Mouse (Mus musculus): ENCODE results near the gene Prss47.

The Prss47 gene

DNA sequence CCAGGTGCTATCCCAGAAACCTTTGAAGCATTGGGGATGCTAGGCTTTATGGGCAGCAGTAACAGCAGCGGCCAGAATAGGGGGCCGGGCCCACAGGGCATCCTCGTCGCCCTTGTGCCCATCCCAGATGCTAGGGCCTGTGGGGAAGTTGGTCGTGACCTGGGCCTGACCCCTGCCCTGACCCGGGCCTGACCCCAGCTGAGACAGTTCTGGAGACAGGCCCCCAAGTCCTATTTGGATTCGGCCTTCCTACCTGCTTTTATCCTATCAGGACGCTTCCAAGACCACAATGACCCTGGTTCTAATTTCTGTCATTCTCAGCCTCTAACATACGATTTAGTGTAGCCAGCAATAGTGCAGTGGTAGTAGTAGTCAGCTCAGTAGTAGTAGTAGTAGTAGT, at the start of gene Prss47:
Prss47 (minus strand) TSS at position 101 of the 400 bp plus-strand sequence.
- DNase-seq = no peak

DNA sequence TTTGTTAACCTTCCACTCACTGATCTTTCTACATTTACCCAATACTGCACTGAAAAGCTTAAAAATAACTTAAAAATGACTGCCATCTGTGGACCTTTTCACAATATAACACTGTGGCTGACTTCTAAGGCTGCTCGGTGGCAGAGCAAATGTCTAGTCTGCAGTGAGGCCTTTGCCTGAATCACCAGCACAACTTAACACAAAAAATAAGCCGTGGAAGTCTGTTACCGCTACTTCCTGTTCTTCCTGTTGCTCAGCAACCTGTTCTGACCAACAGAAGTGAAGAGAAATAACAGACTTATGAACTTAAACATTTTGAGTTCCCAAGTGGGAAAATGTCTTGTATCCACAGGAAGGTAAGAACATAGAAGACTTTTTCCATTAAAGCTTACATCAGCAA, 48.7 kb upstream of the Prss47 start:
- no peak for DNase-seq

DNA sequence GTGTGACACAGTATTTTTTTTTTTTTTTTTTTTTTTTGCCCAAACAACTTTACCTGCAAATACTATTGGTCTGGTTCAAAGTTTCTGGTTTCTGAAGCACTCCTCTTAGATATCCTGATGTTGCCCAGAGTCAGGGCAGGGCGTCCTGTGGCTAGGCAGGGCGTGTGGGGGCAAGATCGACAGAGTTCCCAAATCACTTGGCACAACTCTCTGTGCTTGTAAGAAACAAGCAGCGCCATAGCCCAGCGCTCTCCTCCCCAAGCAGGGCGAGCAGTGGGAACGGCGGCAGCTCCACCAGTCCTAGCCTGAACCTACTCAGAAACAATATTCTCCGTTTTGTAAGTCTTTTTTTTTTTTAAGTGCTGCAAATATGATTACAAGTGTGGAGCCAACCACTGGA, 48.1 kb upstream of the Prss47 start:
- no peak for DNase-seq

DNA sequence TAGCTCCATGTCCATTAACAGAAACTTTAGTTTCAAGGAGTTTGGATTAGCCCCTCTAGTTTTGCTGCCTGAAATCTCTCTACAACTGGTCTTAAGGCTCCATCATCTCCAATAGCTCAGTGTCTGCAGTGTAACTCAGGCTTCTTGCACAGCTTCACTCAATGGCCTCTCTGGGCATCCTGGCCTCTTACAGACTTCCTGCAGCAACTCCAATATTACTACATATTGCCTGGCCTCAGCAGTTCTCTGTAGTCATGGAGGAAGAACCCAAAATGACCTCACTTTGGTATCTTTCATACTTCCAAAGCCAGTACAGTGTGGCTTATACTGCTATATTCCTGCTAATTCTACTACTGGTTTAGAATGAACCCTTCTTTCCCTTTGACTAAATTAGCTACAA, 44.5 kb upstream of the Prss47 start:
- no peak for DNase-seq

DNA sequence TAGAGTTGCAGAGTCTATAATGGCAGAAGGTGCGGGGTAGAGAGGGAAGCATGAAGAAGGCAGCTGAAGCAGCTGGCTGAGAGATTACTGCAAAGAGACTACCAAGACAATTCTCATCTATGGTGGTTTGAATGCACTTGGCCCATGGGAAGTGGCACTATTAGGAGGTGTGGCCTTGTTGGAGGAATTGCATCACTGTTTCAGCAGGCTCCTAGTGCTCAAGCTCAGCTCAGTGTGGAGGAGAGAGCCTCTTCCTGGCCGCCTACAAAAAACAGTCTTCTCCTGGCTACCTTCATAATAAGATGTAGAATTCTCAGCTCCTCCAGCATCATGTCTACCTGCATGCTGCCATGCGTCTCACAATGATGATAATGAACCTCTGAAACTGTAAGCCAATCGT, 43.4 kb upstream of the Prss47 start:
- no peak for DNase-seq

DNA sequence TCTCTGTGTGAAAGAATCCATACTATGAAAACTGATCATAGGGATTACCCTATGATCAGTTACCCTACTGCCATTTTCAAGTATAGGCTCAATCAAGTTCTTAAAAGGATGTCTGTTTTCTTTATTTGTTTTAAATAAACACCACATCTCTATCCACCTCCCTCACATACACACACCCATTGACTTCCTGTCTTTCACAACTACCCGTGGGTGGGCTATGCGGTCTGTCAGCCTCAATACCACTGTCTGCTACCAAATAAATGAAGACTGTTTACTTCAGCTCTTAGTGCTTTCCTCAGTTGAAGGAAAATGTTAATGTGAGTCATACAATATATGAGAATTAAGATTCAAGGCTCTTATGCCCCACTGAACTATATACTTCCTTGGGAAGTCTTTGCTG, 17.4 kb upstream of the Prss47 start:
- DNase-seq = no peak

DNA sequence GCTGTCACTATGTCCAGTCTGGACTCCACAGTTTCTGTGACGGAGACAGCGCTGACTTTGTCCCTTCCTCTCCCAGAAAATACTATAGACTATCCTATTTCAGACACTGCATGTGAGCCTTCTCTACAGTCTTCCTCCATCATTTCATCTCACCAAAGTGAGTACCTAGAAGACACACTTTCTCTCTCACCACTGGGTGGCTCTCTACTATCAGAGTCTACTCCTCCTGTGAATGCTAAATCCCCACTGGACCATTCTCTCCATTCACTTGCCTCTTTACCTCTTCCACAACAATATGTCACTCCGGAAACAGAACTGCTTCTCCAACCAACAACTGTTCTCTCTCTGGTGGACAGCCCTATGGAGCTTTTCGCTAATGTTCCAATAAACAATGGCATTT, 17.5 kb downstream of the Prss47 start:
- no peak for DNase-seq

DNA sequence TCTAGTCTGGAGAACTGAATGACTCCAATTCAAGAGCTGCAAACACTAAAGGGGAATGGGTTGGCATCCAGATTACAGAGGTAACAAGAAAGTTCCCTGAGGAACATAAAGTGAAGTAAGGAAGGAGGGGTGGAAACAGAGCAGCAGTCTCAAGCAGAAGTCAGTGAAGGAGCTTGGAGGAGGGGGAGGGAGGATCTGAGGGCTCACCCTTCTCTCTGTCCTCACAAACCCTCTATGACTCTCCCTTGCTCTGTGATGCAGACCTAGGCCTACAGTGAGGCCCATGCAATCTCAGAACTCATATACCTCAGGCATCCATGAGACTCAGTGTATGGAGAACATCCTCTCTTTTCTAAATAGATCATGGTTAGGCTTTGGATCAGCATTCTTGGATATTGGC, 19.8 kb downstream of the Prss47 start, which contains the start of gene Spata31d1c:
Spata31d1c (plus strand) TSS at position 301 of the 400 bp plus-strand sequence.
- no peak for DNase-seq

DNA sequence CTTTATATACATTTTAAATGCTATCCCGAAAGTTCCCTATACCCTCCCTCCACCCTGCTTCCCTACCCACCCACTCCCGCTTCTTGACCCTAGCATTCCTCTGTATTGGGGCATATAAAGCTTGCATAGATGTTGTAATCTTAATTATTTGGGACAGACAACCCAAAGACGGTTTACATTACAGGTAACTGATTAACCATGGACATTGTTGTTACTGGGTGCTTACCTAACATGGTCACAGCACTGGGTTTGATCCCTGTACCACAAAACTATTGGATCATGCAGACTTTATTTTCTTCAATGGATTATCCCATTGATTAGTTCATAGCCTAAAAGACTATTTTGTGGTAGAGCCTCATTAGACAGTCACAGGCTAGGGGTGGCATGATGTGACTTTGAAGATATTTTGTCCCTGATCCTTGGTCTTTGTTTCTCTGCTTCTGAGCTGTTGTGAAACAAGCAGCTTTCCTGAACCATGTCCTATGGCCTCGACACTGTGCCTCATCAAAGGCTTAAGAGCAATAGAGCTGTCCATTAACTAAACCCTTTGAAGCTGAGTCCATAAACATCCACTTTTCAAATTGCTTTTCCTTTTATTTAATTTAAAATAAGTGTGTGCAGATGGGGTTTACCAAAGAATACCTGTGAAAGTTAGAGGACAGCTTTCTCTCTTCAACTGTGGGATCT, 41.4 kb downstream of the Prss47 start:
- no peak for DNase-seq

DNA sequence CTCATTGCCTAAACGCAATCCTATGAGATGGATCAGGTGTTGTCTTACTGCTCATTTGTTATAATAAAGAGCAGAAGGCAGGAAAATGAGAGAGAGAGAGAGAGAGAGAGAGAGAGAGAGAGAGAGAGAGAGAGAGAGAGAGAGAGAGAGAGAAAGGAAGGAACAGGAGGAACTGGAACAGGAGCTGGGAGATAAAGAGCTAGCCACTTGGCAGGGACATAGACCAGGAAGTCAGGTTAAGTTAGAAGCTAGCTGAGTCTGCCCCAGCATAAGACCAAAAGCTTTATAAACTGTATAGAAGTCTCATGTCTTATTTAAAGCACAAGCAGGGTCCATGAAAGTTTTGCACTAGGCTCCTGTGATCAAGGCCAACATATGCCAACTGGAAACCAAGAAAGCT, 44.6 kb downstream of the Prss47 start:
- DNase-seq = no peak

DNA sequence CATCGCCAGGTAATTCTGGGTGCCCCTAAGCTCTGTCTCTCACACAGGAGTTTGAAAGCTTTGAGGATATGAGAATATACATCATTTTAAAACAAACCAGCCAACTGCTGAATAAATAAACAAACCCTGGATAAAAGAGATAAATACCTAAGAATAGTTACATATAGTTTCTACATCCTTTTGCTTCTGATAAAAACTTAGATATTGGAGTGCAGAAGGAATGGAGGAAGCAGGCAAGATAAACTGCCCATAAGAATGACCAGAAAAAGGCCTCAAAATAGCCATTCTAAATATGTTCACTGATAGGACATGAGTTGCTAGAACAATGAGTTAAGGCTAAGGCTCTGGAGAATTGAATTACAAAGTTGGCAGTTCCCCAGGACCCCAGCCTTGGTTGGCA, 45.8 kb downstream of the Prss47 start:
- DNase-seq = no peak

DNA sequence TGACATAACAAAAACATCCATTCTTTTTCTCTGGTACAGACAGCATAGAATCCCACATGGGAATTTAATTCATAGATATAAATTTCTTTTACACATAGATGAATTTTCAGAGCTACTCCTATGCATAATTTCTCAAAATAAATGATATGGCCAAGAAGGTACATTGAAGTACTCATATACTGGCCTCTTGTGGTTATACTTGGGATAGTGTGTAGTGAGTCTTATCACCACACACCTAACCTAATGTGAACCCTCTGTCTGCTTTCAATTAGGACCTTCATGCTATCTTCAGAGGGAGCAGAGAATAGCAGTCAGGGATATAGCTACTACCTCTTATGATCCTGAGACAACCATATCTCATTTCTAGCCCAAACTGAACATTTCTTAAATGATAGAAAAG, 47.1 kb downstream of the Prss47 start:
- no peak for DNase-seq

All from right cerebral cortex, postnatal 25 days (tissue).